Mouse (Mus musculus): Measurements from ENCODE around the gene Npcd. TPM values are rescaled to one million over a fixed set of nuclear protein-coding genes. Genes with fewer than 3 reads are reported as not detected.

Gene Npcd
- polyA plus RNA-seq, 1 experiment from 2014 or later = not detected

DNA sequence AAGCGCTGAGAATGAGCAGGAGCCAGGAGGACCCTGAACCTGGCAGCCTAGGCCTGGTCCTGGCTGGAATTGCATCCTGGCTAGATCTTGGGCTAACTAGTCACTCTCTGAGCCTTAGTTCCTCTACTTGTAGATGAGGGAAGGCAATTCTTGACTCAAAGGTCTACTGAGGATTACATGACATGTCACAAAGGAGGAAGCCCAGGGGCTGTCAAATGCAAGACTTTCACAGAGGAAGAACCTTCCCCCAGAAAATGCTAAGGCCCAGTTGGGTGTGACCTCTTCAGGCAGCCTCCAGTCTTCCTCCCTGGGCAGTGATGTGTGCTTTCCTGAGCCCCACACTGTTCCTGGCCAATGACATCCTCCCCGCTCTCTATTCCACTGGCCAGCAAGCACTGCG, 76.9 kb downstream of the Npcd start:
- Histone ChIP-seq H3K4me3 (no peak overlapping the region), H3K4me2 (no peak overlapping the region), H3K27ac (no peak overlapping the region), H3K36me3 (peaks cover 14% of the 10 kb centered on the region), H3K9ac (no peak overlapping the region), H3K27me3 (no peaks in the 10 kb centered on the region), H3K9me3 (no peaks in the 10 kb centered on the region), H3K4me1 (peaks cover 9% of the 10 kb centered on the region; the same call in 1 of the 2 replicates)
- 80% methylated on average over 3 of the region's 3 CpGs for WGBS
- no peak for ATAC-seq (ENCODE audit: insufficient number of reproducible peaks, low FRiP score, low TSS enrichment, low read depth)

DNA sequence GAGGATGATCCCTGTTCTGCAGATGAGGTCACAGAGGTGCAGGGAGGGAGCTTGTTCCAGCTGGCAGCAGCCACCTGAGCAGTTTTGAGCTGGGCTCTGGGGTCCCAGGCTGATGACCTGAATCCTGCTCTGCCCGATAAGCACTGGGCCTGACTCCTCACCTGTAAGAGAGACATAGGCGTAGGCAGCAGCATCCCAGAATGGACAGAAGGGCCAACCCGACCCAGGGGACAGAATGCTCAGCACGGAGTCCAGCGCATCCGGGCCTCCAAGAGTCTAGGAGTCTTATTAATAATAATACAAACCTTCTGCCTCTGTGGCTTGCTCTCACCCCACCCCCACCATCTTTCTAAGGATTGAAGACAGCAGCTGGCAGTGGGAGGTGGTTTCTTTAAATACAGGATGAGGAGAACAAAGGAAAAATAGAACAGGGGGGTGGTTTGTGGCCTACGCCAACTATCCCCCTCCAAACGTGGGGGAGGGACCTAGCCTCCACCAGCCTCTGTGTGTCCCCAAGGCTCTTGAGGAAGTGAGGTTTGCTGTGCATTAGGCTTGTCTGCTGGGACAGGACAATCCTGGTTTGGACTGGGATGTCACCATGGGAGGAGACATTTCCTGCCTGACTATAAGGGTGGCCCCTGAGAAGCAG, 77.9 kb downstream of the Npcd start:
- no peak overlapping the region for H3K4me3 ChIP-seq
- no peaks in the 10 kb centered on the region for H3K9me3 ChIP-seq
- H3K27me3 ChIP-seq = no peaks in the 10 kb centered on the region
- ATAC-seq (ENCODE audit: insufficient number of reproducible peaks, low FRiP score, low TSS enrichment, low read depth) = no peak
- H3K4me1 ChIP-seq = peaks cover 9% of the 10 kb centered on the region; the same call in 1 of the 2 replicates
- no peak overlapping the region for H3K27ac ChIP-seq
- H3K36me3 ChIP-seq = peaks cover 5% of the 10 kb centered on the region; the same call in 1 of the 2 replicates
- H3K4me2 ChIP-seq = no peak overlapping the region
- 68% methylated on average over 8 of the region's 8 CpGs for WGBS
- H3K9ac ChIP-seq = no peak overlapping the region

DNA sequence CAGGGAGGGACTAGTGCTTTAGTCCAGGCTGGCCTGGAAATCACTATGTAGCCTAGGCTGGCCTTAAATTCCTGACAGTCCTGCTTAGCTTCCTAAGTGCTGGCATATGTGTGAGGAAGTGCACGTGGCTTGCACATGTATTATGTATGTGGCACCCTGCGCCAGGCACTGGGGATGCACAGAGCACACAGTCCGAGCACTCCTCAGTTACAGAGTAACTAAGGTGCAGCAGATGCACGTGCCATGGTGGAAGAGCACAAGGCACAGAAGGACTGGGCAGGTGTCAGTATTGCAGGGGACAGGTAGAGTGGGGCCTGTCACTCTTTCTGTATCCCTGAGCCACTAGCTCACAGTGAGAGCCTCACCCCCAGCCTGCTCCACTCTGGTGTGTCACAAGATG, 78.9 kb downstream of the Npcd start:
- 80% methylated on average over 4 of the region's 4 CpGs for WGBS
- no peak for ATAC-seq (ENCODE audit: insufficient number of reproducible peaks, low FRiP score, low TSS enrichment, low read depth)
- Histone ChIP-seq H3K9me3 (no peaks in the 10 kb centered on the region), H3K27ac (no peak overlapping the region), H3K4me1 (peaks cover 9% of the 10 kb centered on the region; the same call in 1 of the 2 replicates), H3K27me3 (no peaks in the 10 kb centered on the region), H3K9ac (no peak overlapping the region), H3K36me3 (no peaks in the 10 kb centered on the region; the same call in 1 of the 2 replicates), H3K4me2 (no peak overlapping the region), H3K4me3 (no peak overlapping the region)

DNA sequence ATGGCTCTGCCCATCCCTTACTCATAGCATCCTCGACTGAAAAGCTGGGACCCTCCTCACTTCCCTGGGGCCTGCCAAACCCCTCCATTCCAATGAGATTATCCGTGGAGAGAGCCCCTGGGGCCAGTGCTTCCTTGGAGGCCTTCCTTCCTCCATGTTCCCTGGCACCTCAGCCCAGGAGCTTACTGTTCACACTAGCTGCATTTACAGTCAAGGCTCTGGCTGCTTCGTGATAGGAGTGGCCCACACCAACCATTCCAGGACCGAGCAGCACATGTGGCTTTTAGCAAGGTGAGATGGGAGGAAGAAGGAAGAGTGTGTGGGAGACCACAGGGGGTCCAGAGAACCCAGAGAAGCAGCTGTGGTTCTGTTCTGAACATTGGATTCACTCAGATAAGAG, 80.2 kb downstream of the Npcd start:
- H3K4me2 ChIP-seq = no peak overlapping the region
- 50% methylated on average over 4 of the region's 4 CpGs for WGBS
- ATAC-seq (ENCODE audit: insufficient number of reproducible peaks, low FRiP score, low TSS enrichment, low read depth) = no peak
- H3K9ac ChIP-seq = no peak overlapping the region
- no peak overlapping the region for H3K27ac ChIP-seq
- no peaks in the 10 kb centered on the region; the same call in 1 of the 2 replicates for H3K36me3 ChIP-seq
- H3K9me3 ChIP-seq = no peaks in the 10 kb centered on the region
- H3K4me1 ChIP-seq = peaks cover 9% of the 10 kb centered on the region; the same call in 1 of the 2 replicates
- no peak overlapping the region for H3K4me3 ChIP-seq
- H3K27me3 ChIP-seq = no peaks in the 10 kb centered on the region

DNA sequence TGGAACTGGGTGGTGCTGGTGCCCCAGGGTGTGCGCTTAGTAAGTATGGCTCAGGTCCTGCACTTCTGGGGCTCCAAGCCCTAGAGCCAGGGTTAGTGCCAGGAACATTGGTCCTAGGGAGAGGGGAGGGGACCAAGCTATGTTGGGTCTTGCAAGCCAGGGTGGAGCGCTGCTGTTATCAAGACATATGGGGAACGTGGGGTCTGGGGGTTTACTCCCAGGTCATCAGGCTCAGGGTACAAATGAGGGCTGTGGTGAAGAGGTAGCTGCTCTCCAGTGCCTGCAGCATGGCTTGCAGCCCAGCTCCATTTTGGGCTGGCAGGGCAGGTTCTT, 80.7 kb downstream of the Npcd start:
- Histone ChIP-seq H3K4me3 (no peak overlapping the region), H3K4me1 (peaks cover 9% of the 10 kb centered on the region; the same call in 1 of the 2 replicates), H3K9me3 (no peaks in the 10 kb centered on the region), H3K27me3 (no peaks in the 10 kb centered on the region), H3K9ac (no peak overlapping the region), H3K36me3 (no peaks in the 10 kb centered on the region; the same call in 1 of the 2 replicates), H3K27ac (no peak overlapping the region), H3K4me2 (no peak overlapping the region)
- WGBS = 82% methylated on average over 3 of the region's 3 CpGs
- no peak for ATAC-seq (ENCODE audit: insufficient number of reproducible peaks, low FRiP score, low TSS enrichment, low read depth)

DNA sequence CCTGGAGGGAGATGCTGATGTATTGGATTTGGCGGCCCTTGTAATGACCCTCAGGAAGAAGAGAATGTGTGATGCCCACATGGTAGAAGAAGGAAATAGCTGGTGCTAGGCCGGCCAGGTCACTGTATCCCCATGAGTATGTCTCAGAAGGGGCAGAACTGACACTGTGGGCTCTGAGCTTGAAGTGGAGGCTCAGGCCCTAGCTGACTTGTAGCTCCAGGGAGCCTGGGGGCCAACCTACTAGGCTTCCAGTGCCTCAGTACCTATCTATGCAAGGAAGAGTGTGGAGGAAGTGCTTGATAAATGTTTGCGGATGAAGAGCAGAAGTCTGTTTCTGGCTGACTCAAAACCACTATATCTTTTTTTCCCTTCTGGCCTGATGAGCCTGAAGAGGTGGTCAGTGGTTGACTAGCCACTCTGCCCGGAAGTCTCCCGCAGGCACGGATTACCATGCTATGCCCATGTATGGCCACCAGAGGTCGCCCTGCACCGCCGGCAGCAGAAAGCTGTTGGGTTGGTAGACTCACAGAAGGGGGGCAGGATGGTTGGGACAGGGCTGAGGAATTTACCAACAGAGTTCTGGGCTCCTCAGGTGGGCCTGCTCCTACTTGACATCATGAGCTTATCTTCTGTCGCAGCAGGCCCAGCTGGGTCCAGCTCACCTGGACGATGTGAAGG, 81.2 kb downstream of the Npcd start:
- H3K4me2 ChIP-seq = no peak overlapping the region
- H3K27ac ChIP-seq = no peak overlapping the region
- peaks cover 9% of the 10 kb centered on the region; the same call in 1 of the 2 replicates for H3K4me1 ChIP-seq
- H3K27me3 ChIP-seq = no peaks in the 10 kb centered on the region
- 23% methylated on average over 11 of the region's 11 CpGs for WGBS
- no peak for ATAC-seq (ENCODE audit: insufficient number of reproducible peaks, low FRiP score, low TSS enrichment, low read depth)
- no peaks in the 10 kb centered on the region for H3K9me3 ChIP-seq
- no peak overlapping the region for H3K4me3 ChIP-seq
- no peaks in the 10 kb centered on the region; the same call in 1 of the 2 replicates for H3K36me3 ChIP-seq
- no peak overlapping the region for H3K9ac ChIP-seq

DNA sequence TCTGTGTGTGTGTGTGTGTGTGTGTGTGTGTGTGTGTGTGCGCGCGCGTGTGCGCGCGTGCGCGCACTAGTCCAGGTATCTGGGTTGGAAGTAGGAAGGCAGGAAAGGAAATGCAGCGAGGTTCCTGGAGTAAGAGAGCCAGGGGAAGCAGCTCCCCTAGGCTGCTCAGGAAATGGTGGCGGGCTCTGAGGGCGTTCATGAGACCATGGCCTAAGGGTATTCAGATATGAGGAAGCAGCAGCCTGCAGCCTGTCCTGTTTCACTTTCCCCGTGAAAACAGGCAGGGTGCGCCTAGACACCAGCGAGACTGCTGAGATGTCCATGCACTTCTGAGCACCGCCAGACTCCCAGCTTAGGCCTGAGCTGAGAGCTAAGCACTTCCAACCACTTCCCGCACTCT, 82.3 kb downstream of the Npcd start:
- WGBS = 84% methylated on average over 17 of the region's 17 CpGs
- Histone ChIP-seq H3K9me3 (no peaks in the 10 kb centered on the region), H3K4me3 (no peak overlapping the region), H3K9ac (no peak overlapping the region), H3K36me3 (no peaks in the 10 kb centered on the region; the same call in 1 of the 2 replicates), H3K27me3 (no peaks in the 10 kb centered on the region), H3K27ac (no peak overlapping the region), H3K4me2 (no peak overlapping the region), H3K4me1 (peaks cover 9% of the 10 kb centered on the region; the same call in 1 of the 2 replicates)
- no peak for ATAC-seq (ENCODE audit: insufficient number of reproducible peaks, low FRiP score, low TSS enrichment, low read depth)

DNA sequence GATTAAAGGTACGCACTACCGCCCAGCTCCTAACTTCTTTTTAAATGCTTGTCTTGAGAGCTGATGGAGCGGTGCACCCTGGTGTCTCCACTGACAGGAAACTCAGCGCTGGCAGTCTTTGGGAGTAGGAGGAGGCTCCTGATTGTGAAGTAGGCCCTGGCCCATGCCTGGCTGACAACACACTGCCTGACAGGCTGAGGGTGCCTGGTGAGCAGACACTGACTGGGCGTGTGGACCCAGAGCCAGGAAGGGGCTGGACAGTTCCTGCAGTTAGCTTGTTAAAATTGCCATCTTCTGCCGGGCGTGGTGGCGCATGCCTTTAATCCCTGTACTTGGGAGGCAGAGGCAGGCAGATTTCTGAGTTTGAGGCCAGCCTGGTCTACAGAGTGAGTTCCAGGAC, 83.8 kb downstream of the Npcd start:
- H3K4me3 ChIP-seq = no peak overlapping the region
- WGBS = 87% methylated on average over 8 of the region's 8 CpGs
- no peaks in the 10 kb centered on the region for H3K9me3 ChIP-seq
- no peaks in the 10 kb centered on the region for H3K36me3 ChIP-seq
- no peak overlapping the region for H3K9ac ChIP-seq
- no peak for ATAC-seq (ENCODE audit: insufficient number of reproducible peaks, low FRiP score, low TSS enrichment, low read depth)
- peaks cover 11% of the 10 kb centered on the region; the same call in 1 of the 2 replicates for H3K4me1 ChIP-seq
- no peaks in the 10 kb centered on the region for H3K27me3 ChIP-seq
- no peak overlapping the region for H3K4me2 ChIP-seq
- H3K27ac ChIP-seq = no peak overlapping the region

DNA sequence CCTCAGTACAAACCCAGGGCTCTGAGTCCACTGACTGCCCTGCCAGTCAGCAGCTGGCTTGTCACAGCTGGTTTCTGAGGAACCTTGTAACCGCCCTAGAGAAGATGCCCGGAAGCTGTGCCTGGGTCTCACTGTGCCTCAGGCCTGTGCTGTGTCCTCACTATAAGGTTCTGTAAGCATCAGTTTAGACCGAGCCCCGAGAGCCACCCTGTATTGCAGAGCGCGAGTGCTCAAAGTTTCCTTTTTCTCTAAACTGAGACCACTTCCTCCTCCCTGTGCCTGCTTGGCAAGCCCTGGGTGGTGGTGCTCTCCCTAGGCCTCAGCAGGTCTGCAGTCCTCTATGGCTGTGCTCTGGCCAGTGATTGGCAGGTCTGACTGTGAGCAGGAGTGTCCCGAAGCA, 84.9 kb downstream of the Npcd start:
- Histone ChIP-seq H3K36me3 (no peaks in the 10 kb centered on the region), H3K4me1 (peaks cover 21% of the 10 kb centered on the region), H3K4me3 (no peak overlapping the region), H3K27me3 (no peaks in the 10 kb centered on the region), H3K9ac (no peak overlapping the region), H3K9me3 (no peaks in the 10 kb centered on the region), H3K4me2 (no peak overlapping the region), H3K27ac (no peak overlapping the region)
- no peak for ATAC-seq (ENCODE audit: insufficient number of reproducible peaks, low FRiP score, low TSS enrichment, low read depth)
- WGBS = 88% methylated on average over 7 of the region's 7 CpGs

DNA sequence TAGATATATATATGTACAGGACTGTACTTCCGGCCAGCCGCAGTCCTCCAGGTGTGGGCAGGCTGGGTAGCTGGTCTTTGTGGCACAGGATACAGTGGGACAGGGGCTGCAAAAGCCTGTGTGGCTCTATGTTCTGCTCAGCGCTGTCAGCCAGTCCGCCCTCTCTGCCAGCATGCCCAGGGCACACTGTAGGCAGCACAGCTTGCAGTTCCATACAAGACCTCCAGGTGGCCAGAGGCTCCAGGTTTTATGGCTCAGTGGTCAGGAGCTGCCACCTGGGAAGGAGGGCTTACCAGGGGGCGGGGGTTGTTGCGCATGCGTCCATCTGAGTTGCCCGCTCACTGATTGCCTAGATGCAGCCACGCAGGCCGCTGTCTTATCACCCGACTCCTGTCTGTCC, 86.0 kb downstream of the Npcd start:
- H3K27ac ChIP-seq = no peak overlapping the region
- WGBS = 66% methylated on average over 11 of the region's 11 CpGs
- no peaks in the 10 kb centered on the region for H3K36me3 ChIP-seq
- peaks cover 17% of the 10 kb centered on the region for H3K4me1 ChIP-seq
- H3K4me3 ChIP-seq = no peak overlapping the region
- H3K4me2 ChIP-seq = no peak overlapping the region
- 0 out of 2 replicates have a peak, but pooled peaks have one; percentile 41 for ATAC-seq (ENCODE audit: insufficient number of reproducible peaks, low FRiP score, low TSS enrichment, low read depth)
- H3K27me3 ChIP-seq = no peaks in the 10 kb centered on the region
- no peak overlapping the region for H3K9ac ChIP-seq
- no peaks in the 10 kb centered on the region for H3K9me3 ChIP-seq

DNA sequence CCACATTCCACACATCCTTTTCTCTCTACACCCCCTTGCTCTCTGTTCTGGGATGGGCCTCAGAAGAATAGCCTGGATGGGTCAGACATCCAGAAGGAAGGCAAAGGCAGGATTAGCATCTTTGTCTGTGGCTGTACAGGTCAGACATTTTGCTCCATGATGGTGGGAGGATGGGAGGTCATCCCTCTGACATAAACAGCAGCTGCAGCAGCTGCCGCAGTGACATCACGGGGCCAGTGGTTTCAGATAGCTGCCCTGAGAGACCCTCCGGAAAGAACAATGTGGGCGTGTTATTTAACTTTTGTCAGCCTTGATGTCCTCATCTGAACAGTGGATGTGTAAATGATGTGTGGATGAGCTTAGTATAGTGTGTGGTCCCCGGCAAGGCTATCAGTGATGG, 88.2 kb downstream of the Npcd start:
- Histone ChIP-seq H3K36me3 (no peaks in the 10 kb centered on the region), H3K27me3 (no peaks in the 10 kb centered on the region), H3K9me3 (no peaks in the 10 kb centered on the region), H3K4me2 (no peak overlapping the region), H3K27ac (no peak overlapping the region), H3K4me3 (no peak overlapping the region), H3K9ac (no peak overlapping the region), H3K4me1 (peaks cover 30% of the 10 kb centered on the region)
- WGBS = 90% methylated on average over 5 of the region's 5 CpGs
- no peak for ATAC-seq (ENCODE audit: insufficient number of reproducible peaks, low FRiP score, low TSS enrichment, low read depth)

DNA sequence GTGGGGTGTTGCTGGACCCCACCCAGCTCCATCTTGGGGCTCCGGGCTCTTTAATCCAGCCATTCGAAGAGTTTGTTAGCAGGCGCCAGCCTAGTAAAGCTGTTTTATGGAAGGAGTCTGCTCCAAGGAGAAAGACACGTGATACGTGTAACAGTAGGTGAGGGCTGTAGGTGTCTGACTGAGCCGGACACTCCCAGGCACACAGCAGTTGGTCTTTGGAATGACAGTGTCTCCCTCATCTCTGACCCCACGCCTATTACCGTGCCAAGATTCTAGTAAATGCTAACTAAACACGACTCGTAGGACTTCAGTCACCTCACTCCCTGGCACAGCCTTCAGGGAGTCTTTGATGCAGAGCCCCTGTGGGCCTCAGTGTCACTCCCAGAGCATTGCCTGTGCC, 88.7 kb downstream of the Npcd start:
- ATAC-seq (ENCODE audit: insufficient number of reproducible peaks, low FRiP score, low TSS enrichment, low read depth) = no peak
- Histone ChIP-seq H3K9ac (no peak overlapping the region), H3K27me3 (no peaks in the 10 kb centered on the region), H3K4me1 (peaks cover 34% of the 10 kb centered on the region), H3K4me2 (no peak overlapping the region), H3K9me3 (no peaks in the 10 kb centered on the region), H3K4me3 (no peak overlapping the region), H3K27ac (no peak overlapping the region), H3K36me3 (no peaks in the 10 kb centered on the region)
- WGBS = 46% methylated on average over 10 of the region's 10 CpGs

Measured in limb, embryonic 15.5 days (tissue).